Mouse (Mus musculus) hindbrain, embryonic 12.5 days (tissue): ENCODE results near the gene Tfip11. TPM values are rescaled to one million over a fixed set of nuclear protein-coding genes. Genes with fewer than 3 reads are reported as not detected.
A peak's percentile ranks its signal among the peaks of the same experiment; 100 is the strongest.

Source experiments
- ATAC-seq: fragments of 200-750 bp; cut with Nextera tagmentation; 2 replicates; pipeline ENCODE4 v1.8.0; 2017; ENCODE audit warnings: moderate TSS enrichment; ENCODE audit not compliant: low FRiP score
- H3K27ac ChIP-seq: fragments of 300-500 bp; sonication (generic); 2 replicates; pipeline ENCODE4 v1.5.1; 2016; ENCODE audit warnings: mild to moderate bottlenecking
- H3K27me3 ChIP-seq: fragments of 300-500 bp; sonication (generic); 2 replicates; pipeline ENCODE4 v1.6.1; 2016; ENCODE audit warnings: mild to moderate bottlenecking
- H3K36me3 ChIP-seq: fragments of 300-500 bp; sonication (generic); 2 replicates; pipeline ENCODE4 v1.6.1; 2016; ENCODE audit warnings: mild to moderate bottlenecking
- H3K4me1 ChIP-seq: fragments of 300-500 bp; sonication (generic); 2 replicates; pipeline ENCODE4 v1.6.1; 2016
- H3K4me2 ChIP-seq: fragments of 300-500 bp; sonication (generic); replicated peaks from 2 replicates; pipeline ENCODE4 v1.6.1; 2016; ENCODE audit warnings: mild to moderate bottlenecking
- H3K4me3 ChIP-seq: fragments of 300-500 bp; sonication (generic); 2 replicates; pipeline ENCODE4 v1.5.1; 2016; ENCODE audit warnings: mild to moderate bottlenecking
- H3K9ac ChIP-seq: fragments of 300-500 bp; sonication (generic); 2 replicates; pipeline ENCODE4 v1.6.1; 2016; ENCODE audit warnings: mild to moderate bottlenecking, moderate library complexity
- H3K9me3 ChIP-seq: fragments of 300-500 bp; sonication (generic); replicated peaks from 2 replicates; pipeline ENCODE4 v1.6.1; 2016; ENCODE audit warnings: mild to moderate bottlenecking
- WGBS: fragments of 180-500 bp; shearing (Covaris S2); methylation state at CpG from one replicate; pipeline ENCODE4 v1.1.7; 2016; 5-methylcytosine and 5-hydroxymethylcytosine counted together
- polyA plus RNA-seq: library from polyadenylated mRNA; unstranded; fragments of >200 nt; fragmentation: Nextera tagmentation; extraction: Ambion mirVana; gene quantifications from 2 replicates; pipeline ENCODE4 v1.2.1, GENCODE M21; 2016

Gene Tfip11
- polyA plus RNA-seq, 1 experiment from 2014 or later: 38.1 TPM

DNA sequence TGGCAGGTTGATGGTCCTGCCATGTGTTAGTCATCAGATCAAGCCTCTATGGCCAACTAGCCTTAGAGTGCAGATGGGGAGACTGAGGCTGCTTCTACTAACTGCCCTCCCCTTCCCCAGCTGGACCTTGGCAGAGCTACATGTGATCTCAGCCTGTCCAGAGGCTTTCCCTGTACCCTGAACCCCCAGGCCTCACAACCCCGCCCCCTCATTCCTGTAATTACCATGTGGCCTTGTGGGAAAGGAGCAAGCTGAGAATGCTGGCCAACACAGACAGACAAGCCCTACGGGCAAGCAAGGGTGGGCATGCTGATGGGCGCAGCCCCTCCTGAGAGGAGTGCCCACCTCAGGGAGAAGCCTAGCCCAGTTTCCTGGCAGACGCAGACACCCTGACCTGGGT is 31.5 kb upstream of the Tfip11 start:
- no peak overlapping the region for H3K27ac ChIP-seq
- no peak for ATAC-seq
- no peak overlapping the region for H3K4me2 ChIP-seq
- H3K36me3 ChIP-seq: no peaks in the 10 kb centered on the region
- H3K4me1 ChIP-seq: peaks cover 32% of the 10 kb centered on the region
- H3K9me3 ChIP-seq: no peaks in the 10 kb centered on the region
- no peak overlapping the region for H3K9ac ChIP-seq
- H3K4me3 ChIP-seq: no peak overlapping the region
- H3K27me3 ChIP-seq: no peaks in the 10 kb centered on the region
- 59% methylated on average over 4 of the region's 4 CpGs for WGBS

DNA sequence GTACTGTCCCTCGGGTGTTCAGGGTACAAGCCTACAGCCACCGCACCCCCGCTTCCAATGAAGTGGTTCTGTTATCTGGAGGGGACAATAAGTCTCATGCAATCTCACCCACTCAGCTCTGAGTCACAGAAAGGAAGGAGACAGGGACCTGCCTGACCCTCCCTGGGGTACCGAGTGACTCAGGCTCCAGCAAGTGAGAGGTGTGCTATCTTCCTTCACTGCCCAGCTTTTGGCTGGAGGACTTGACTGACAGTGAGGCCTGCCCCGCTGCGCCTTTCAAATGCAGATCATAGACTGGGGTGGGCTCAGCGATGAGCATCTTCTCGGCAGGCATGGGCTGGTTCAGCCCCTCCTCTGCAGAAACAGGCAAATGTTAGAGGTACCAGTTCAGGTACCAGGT is 31.0 kb upstream of the Tfip11 start:
- H3K4me3 ChIP-seq: no peak overlapping the region
- no peaks in the 10 kb centered on the region for H3K36me3 ChIP-seq
- no peaks in the 10 kb centered on the region for H3K9me3 ChIP-seq
- ATAC-seq: no peak
- H3K4me2 ChIP-seq: no peak overlapping the region
- peaks cover 32% of the 10 kb centered on the region for H3K4me1 ChIP-seq
- H3K27ac ChIP-seq: no peak overlapping the region
- no peak overlapping the region for H3K9ac ChIP-seq
- WGBS: 30% methylated on average over 8 of the region's 8 CpGs
- H3K27me3 ChIP-seq: no peaks in the 10 kb centered on the region

DNA sequence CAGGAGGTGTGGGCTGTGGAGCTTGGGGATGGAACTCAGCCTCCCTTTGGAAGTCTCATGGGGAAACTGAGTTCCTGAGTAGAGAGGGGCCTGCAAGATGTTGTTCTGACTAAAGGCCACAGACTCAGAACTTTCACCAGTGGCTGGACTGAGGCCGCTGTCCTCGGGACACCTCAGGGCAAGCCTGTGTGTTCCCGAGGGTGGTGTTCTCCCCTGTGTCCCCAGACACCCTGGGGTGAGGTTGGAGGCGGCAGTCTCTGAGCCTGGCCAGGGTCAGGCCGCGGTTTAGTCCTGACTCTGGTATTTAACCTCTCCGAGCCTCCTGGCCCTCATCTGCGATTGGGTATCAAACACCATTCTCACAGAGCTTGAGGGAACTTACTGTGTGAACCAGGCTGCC is 30.6 kb upstream of the Tfip11 start:
- no peak for ATAC-seq
- H3K9me3 ChIP-seq: no peaks in the 10 kb centered on the region
- no peaks in the 10 kb centered on the region for H3K36me3 ChIP-seq
- H3K4me2 ChIP-seq: no peak overlapping the region
- H3K4me3 ChIP-seq: no peak overlapping the region
- WGBS: 58% methylated on average over 8 of the region's 8 CpGs
- H3K27me3 ChIP-seq: no peaks in the 10 kb centered on the region
- no peak overlapping the region for H3K27ac ChIP-seq
- no peak overlapping the region for H3K9ac ChIP-seq
- H3K4me1 ChIP-seq: peaks cover 32% of the 10 kb centered on the region

DNA sequence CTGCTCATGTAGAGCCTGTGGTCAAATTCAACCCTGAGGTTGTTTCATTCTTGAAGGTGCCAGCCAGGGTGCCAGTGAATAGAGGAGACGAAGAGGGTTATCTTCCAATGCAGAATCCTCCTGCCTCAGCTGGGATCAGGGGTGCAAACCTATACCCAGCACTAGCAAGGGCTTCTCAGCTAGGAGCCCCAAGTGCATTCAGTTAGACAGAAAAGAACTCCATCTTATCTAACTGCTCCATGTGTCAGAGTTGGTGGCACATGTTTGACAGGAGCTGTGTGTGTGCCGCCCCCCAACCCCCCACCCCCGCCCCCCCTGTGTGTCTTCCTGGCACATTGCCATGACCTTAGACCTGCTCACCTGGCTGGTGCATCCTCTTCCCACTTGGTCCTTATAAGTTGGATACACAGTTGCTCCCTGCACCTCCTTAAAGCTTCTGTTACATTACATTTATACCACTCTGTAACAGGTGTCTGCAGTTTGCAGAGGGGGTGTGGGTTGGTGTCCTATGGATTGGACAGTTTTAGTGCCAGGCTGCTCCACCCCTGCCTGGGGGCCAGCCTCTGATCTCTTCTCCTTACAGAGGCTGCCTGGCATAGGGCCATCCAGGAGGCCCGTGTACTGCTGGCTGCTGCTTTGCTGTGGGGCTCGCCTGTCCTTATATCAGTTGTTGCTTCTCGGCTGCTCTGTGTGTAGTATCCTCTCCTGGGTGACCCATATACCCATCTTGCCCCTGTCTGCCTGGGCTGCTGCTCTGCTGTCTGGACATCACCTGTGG is 29.6 kb upstream of the Tfip11 start:
- Histone ChIP-seq H3K4me1 (peaks cover 32% of the 10 kb centered on the region), H3K9ac (no peak overlapping the region), H3K36me3 (no peaks in the 10 kb centered on the region), H3K27me3 (no peaks in the 10 kb centered on the region), H3K4me2 (no peak overlapping the region), H3K27ac (no peak overlapping the region; the same call in 1 of the 2 replicates), H3K9me3 (no peaks in the 10 kb centered on the region), H3K4me3 (no peak overlapping the region)
- no peak for ATAC-seq
- 79% methylated on average over 6 of the region's 6 CpGs for WGBS

DNA sequence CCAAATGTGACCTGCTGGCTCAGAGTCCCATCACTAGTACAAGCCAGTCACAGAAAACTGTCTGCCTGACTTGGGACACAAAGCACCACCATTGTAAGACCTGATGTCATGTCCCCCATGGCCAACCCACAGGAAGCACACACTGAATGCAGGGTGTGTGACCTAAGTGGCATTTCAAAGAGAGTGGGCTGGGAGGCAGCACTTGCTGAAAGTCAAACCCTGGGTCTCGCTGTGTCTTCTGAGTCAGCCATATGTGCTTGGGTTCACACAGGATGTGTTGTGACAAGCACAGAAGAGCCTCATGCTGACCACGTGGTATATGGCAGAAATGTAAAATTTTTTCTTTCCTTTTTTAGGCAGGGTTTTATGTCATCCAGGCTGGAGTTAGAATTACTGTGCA is 28.9 kb upstream of the Tfip11 start:
- H3K4me1 ChIP-seq: peaks cover 29% of the 10 kb centered on the region
- no peak overlapping the region for H3K4me3 ChIP-seq
- H3K27ac ChIP-seq: 0 out of 2 replicates have a peak overlapping the region, but pooled peaks have one; percentile 12
- no peaks in the 10 kb centered on the region for H3K27me3 ChIP-seq
- H3K36me3 ChIP-seq: no peaks in the 10 kb centered on the region
- H3K4me2 ChIP-seq: no peak overlapping the region
- no peak for ATAC-seq
- no peak overlapping the region for H3K9ac ChIP-seq
- WGBS: 72% methylated on average over 2 of the region's 2 CpGs
- H3K9me3 ChIP-seq: no peaks in the 10 kb centered on the region

DNA sequence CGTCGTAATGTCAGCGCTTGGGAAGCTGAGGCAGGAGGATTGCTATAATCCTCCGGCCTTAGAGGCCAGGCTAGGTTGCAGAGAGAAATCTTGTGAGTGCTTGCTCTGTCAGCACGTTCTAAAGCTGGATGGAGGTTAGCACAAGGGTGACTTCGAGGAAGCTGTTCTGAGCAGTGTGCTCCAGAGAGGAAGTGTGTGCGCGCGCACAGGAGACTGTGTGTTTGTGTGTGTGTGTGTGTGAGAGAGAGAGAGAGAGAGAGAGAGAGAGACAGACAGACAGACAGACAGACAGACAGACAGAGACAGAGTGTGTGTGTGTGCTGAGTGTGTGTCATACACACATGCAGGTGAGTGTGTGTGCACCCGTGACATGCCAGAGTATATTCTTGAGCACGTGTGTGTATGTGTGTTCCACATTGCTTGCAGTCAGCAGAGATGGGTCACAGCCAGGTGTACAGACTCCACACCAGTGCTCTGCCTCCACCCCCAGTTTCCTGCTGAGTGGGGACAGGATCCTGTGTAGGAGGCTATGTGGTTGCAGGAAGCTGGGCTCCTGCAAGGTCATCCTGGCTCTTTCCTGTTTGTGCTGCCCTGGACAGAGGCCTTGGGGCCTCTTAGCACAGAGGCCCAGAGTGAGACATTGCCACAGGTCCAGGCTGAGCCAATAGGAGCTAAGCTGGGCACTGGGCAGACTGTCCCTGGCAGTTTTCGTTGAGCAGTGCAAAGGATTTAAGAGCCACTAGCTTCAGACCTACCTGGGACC is 27.8 kb upstream of the Tfip11 start:
- H3K27me3 ChIP-seq: no peaks in the 10 kb centered on the region
- WGBS: 90% methylated on average over 12 of the region's 12 CpGs
- H3K4me1 ChIP-seq: peaks cover 27% of the 10 kb centered on the region
- no peak overlapping the region for H3K4me2 ChIP-seq
- no peak overlapping the region for H3K4me3 ChIP-seq
- H3K27ac ChIP-seq: no peak overlapping the region
- no peak for ATAC-seq
- no peaks in the 10 kb centered on the region for H3K36me3 ChIP-seq
- H3K9me3 ChIP-seq: no peaks in the 10 kb centered on the region
- H3K9ac ChIP-seq: no peak overlapping the region

GRCm38 (mm10) chr5:112299399-112299798 is 26.8 kb upstream of the Tfip11 start:
- Histone ChIP-seq H3K4me3 (no peak overlapping the region), H3K27me3 (no peaks in the 10 kb centered on the region), H3K36me3 (no peaks in the 10 kb centered on the region), H3K9me3 (no peaks in the 10 kb centered on the region), H3K27ac (no peak overlapping the region), H3K9ac (no peak overlapping the region), H3K4me1 (peaks cover 25% of the 10 kb centered on the region), H3K4me2 (no peak overlapping the region)
- no peak for ATAC-seq
- WGBS: 92% methylated on average over 4 of the region's 4 CpGs

- Histone ChIP-seq H3K27me3 (no peaks in the 10 kb centered on the region), H3K4me1 (peaks cover 17% of the 10 kb centered on the region), H3K9me3 (no peaks in the 10 kb centered on the region), H3K36me3 (no peaks in the 10 kb centered on the region), H3K4me3 (no peak overlapping the region), H3K27ac (no peak overlapping the region), H3K4me2 (no peak overlapping the region), H3K9ac (no peak overlapping the region)
- no peak for ATAC-seq
- WGBS: 85% methylated on average over 2 of the region's 2 CpGs
These were observed 26.0 kb upstream of the Tfip11 start for GRCm38 (mm10) chr5:112300112-112300511.

- Histone ChIP-seq H3K36me3 (no peaks in the 10 kb centered on the region), H3K9me3 (no peaks in the 10 kb centered on the region), H3K9ac (no peak overlapping the region), H3K4me2 (no peak overlapping the region), H3K27ac (no peak overlapping the region), H3K27me3 (no peaks in the 10 kb centered on the region), H3K4me3 (no peak overlapping the region), H3K4me1 (peaks cover 12% of the 10 kb centered on the region; the same call in 1 of the 2 replicates)
- WGBS: 88% methylated on average over 6 of the region's 6 CpGs
- no peak for ATAC-seq
These were observed 25.3 kb upstream of the Tfip11 start for GRCm38 (mm10) chr5:112300721-112301308.

DNA sequence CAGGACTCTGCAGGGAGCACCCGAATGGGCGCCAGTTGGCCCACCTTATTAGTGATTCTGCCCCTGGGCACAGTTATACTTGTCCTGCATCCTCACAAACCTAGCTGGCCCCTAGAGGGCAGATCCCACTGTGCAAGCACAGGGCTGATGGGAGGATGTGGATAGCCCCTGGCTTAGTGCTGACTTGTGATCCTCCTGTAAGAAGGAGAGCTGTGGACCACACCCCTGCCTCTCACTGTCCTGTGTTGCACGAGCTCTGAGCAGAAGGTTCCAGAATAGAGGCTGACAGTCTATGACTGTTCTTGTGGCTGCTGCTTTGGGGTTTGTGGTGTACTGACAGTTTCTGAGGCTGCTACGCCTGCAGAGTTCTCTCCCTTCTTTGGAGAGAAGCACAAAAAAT is 24.5 kb upstream of the Tfip11 start:
- H3K9ac ChIP-seq: no peak overlapping the region
- no peak for ATAC-seq
- peaks cover 6% of the 10 kb centered on the region; the same call in 1 of the 2 replicates for H3K4me1 ChIP-seq
- H3K9me3 ChIP-seq: no peaks in the 10 kb centered on the region
- H3K36me3 ChIP-seq: 0 out of 2 replicates have a peak, but pooled peaks cover 2% of the 10 kb centered on the region
- H3K27me3 ChIP-seq: no peaks in the 10 kb centered on the region
- WGBS: 83% methylated on average over 4 of the region's 4 CpGs
- no peak overlapping the region for H3K4me3 ChIP-seq
- no peak overlapping the region for H3K27ac ChIP-seq
- H3K4me2 ChIP-seq: no peak overlapping the region

- no peak overlapping the region for H3K27ac ChIP-seq
- H3K4me1 ChIP-seq: no peaks in the 10 kb centered on the region
- WGBS: 89% methylated on average over 5 of the region's 5 CpGs
- ATAC-seq: no peak
- no peaks in the 10 kb centered on the region for H3K27me3 ChIP-seq
- no peak overlapping the region for H3K9ac ChIP-seq
- peaks cover 5% of the 10 kb centered on the region; the same call in 1 of the 2 replicates for H3K36me3 ChIP-seq
- H3K4me3 ChIP-seq: no peak overlapping the region
- no peaks in the 10 kb centered on the region for H3K9me3 ChIP-seq
- no peak overlapping the region for H3K4me2 ChIP-seq
These were observed 23.8 kb upstream of the Tfip11 start for GRCm38 (mm10) chr5:112302310-112302709.

DNA sequence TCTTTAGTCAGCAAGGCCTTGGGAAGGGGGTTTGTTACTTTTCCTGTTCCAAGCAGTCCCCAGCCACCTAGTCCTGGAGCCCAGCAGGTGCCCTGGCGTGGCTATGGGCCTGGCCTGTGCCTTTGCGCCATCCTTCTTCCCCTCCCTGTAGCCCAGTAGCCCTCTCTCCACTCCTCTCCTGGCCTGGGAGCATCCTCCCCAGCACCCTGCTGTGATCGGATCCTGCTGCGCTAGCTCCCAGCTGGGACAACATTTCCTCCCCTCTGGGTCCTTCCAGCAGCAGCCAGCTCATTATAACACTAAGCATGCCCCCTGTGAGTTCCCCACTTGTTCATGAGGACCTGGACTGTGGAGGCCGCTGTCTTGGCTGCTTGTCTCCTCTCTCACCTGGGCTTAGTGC is 20.3 kb upstream of the Tfip11 start:
- WGBS: 61% methylated on average over 5 of the region's 5 CpGs
- Histone ChIP-seq H3K27me3 (no peaks in the 10 kb centered on the region), H3K27ac (no peak overlapping the region), H3K4me3 (no peak overlapping the region), H3K4me1 (no peaks in the 10 kb centered on the region), H3K4me2 (no peak overlapping the region), H3K9ac (no peak overlapping the region), H3K9me3 (no peaks in the 10 kb centered on the region), H3K36me3 (peaks cover 39% of the 10 kb centered on the region)
- ATAC-seq: no peak
